Mouse (Mus musculus) urinary bladder, postnatal 14 days (tissue): ENCODE data around the gene H60b.
"Not testable (repeated sequence)": the region's sequence is repeated elsewhere in the genome, so short reads cannot be mapped to it uniquely, and the experiment has no call there.

Source experiments
- DNase-seq: peaks from one replicate; pipeline ENCODE4 v3.0.0; 2021; ENCODE audit warnings: low spot score

H60b gene

DNA sequence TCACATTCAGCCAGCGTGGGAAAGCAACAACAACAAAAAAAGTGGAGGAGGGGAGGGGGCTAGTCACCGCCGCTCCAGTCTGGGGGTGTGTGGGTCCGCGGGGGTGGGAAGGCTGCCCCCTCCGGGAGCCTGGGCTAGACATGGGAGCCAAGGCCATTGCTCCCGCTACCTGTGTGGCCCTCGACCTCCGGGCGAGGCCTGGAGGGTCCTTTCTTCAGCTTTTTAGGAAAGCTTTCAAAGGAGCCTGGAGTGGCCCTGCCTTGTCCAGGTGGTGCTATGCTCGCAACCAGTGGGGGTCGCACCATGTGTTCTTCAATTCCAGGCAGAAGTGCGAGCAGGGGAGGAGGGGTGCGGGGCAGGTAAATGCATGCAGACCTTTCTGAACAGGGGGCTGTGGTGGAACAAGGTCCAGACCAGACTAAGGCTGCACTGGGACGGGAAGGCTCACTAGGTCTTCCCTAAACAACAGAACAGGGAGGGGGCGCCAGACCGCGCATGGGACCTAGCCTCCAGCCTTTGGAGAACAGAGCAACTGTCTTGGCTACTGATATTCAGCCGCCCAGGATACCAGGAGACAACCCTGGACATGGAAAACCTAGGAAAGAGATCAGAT lies 116.2 kb downstream of the H60b start:
- no peak for DNase-seq

DNA sequence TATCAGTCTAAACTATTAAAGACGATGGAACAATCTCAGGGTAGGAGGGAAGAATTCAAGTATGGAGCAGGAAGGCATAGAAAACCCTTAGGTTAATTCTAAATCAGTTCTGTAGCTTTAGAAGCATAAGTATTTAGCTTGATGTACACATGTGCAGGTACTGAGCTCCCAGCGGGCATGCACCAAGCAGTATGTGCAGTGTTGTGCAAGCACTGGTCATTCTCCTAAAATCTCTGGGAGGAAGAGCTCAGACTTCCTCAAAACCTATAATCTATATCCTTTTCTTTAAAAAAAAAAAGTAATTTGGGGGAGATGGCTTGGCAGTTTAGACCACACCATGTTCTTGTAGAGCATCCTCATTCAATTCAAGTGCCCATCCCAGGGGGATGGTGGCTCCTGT lies 120.1 kb downstream of the H60b start:
- DNase-seq = not testable (repeated sequence)

DNA sequence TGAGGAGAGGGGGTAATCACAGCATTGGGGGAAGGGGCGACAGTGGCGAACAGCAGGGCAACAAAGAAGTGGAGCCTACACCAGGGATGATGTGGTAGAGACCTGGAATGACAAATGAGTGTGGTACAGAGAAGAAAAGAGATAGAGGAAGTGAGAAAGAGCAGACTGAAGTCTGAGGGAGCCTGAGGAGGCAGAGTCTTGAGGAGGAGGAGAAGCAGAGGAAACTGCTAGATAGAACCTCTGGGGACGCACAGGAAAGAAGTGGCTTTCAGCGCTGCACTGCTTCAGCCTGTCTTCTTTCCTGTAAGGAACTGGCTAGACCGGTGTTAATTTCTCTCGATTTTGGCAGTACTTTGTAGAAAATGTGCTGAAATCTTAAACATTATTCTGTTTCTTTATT lies 124.4 kb downstream of the H60b start:
- no peak for DNase-seq

DNA sequence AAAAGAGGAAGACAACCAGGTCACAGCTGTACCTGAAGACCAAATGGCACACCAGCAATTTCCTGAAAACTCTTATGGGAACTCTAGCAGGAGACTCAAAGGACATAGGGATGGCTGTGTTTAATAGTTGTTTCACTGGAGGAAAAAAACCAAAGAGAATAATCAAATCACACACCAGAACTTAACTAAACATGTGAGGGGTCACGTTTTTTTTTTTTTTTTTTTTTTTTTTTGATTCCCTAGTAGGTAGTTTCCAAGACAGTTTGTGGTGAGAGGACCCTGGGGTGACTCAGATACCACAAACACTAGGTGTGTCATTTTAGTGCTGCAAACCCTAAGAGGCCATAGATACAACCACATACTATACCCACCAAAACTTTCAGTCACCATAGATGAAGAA lies 137.3 kb downstream of the H60b start:
- DNase-seq = no peak

DNA sequence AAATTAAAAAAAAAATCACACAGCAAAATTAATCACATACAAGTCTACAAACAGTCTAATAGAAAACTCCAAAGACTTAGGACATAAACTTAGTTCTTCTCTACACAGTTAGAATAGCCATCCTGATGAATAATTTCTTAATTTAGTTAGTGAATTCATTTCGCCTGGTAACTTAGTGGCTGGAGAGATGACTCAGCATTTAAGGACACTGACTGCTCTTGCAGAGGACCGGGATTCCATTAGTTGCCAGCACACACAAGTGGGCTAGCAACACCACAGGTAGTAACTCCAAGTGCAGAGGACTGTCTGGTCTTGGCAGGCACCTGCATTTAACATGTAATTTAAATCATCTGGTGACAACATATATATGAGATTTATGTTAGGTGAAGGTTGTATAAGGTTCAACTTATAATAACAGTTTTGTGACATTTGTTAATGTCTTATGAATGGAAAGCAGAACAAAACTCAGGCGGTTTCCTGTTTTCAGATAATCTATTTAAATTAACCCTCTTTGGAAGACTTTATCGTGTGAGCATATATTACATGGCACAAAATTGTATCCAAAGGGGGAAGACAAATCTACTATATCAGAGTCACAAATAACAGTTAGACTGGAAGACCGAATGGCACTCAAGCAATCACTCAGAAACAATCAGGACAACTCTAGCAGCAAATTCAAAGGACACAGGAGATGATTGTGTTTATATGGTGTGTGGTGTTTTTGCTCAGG lies 138.8 kb downstream of the H60b start:
- DNase-seq = no peak

DNA sequence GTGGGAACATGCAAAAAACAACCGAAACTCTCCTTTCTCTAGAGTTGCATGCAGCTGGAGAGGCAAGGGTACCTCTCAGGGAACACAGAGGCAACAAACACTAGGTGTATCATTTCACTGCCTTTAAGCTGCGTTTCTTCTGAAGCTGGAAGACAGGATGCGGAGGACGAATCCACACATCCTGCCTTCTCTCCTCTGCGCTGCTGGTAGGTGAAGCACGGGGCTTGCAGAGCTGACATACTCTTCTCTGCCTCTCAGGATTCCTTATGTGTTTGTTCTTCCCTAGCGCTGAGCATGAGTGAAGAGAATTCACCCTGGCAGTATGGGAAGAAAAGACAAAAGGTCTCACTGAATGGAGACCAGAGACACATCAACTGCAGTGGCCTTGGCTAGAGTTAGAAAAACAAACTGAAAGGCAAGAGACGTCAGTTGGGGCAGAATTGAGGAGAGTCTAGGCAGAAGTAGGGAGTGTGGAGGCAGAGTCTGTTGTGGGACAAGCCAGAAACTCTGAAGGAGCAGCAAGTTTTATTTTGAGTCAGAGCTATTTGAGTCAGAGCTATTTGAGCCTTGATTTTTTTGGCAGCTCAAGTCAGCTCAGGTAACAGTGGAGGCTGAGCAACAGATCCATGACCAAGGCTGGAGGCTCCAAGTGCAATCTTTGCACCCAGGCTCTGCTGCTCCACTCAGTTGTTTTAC lies 139.5 kb downstream of the H60b start:
- no peak for DNase-seq

DNA sequence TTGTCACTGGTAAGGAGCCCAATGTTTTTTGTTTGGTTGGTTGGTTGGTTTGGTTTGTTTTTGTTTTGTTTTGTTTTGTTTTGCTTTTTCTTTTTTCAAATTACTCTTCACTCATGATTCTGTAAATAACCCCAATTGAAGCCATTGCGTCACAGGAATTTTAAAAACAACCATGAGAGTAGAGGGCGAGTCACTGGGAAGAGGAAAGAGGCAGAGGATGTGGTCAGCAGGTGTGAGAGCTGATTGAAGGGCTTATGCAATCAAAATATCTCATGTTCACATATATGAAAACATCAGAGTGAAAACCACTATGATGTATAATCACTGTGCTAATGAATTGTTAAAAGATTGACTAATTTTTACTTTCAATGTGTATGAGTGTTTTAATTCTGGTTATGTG lies 140.9 kb downstream of the H60b start:
- no peak for DNase-seq

DNA sequence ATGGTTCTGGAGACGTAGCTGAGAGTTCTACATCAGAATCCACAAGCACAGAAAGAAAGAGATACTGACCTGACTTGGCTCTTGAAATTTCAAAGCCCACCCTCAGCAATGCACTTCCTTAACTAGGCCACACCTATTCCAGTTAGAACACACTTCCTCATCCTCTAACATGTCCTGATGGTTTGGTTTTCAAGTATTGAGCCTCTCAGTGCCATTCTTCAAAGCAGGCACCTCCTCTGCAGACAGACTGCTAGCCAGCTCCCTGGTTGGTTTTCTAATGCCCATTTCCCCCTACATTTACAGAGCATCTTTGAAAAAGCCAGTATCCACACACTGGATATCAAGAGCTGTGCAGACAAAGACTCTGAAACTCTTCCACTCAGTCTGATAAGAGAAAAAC lies 143.3 kb downstream of the H60b start:
- DNase-seq = no peak

DNA sequence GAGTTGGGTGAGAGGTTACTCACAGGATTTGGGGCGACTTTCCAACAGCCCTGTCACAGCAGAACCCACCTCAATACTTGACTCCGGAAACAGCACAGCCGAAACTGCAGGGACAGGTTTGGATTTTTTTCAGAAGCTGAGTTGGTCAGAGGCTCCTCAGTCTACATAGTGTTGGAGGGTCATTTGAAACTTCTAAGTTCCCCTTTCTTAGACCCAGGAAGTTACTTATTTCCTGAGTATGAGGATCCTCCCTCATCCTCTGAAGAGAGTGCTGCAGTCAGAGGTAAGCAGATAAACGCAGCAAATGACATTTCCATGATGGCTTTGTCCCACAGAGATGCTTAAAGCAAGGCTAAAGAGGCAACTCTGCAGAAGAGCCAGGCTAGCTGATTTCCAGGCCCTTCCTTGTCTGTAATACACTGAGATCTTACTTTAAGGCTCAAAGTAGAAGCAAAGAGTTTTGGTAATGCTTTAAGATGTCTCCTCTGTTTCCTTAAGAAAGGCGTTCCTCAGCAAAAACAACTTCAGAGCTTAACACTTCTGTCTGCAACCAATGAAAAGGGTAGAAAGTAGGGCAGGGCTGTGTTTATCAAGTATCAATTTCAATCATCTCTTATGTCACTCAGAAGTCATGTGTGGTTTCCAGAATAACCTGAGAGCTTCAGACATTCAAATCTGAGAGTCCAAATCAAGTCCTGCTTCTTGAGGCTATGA lies 144.1 kb downstream of the H60b start:
- no peak for DNase-seq

DNA sequence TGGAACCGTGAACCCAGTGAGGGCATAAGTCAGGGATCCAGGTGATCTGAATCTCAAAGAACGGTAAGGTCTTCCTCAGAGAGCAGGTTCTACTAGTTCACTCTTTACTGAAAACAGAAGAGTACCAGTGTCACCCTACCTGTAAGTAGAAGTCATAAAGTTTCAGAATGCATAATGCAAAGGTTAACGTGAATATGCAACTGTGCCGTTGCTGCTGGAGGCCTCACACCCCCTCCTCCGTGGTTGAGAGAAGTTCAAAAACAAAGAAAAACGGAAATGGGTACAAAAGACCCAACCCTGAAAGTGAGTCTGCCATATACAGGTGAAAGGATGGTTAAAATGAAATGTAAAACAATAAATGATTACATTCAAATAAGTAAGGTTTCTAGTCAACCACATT lies 145.3 kb downstream of the H60b start:
- no peak for DNase-seq

DNA sequence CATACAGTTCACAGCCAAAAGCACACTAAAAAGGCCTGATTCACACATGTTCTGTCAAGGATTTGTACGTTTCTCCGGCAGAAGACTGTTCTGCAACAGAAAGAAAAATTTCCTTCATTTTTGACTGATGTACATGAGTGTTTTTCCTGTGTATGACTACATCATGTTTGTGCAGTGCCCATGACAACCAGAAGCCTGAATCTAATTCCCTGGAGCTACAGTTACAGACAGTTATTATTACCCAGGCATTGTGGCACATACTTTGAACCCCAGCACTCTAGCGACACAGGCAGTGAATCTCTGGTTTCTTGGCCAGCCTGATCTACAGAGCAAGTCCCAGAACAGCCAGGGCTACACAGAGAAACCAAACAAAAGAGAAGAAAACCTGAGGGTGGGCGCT lies 147.4 kb downstream of the H60b start:
- DNase-seq = no peak

DNA sequence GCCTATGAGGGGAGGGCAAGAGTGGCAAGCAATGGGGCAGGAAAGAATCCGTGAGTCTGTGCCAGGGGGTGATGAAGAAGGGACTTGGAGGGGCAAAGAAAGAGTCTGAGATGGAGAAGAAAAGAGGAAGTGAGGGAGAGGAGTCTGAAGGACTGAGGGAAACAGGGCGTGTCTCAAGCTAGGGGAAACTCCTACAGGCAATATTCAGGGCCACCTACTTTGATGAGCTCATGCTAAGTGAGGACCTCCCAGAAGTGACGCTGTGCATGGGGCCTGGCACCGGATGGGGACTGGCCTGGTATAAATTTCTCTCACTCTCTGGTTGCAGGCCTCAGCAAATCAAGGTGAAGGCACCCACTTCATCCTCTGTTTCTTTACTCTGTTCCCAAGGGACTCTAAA lies 148.1 kb downstream of the H60b start:
- DNase-seq = no peak

DNA sequence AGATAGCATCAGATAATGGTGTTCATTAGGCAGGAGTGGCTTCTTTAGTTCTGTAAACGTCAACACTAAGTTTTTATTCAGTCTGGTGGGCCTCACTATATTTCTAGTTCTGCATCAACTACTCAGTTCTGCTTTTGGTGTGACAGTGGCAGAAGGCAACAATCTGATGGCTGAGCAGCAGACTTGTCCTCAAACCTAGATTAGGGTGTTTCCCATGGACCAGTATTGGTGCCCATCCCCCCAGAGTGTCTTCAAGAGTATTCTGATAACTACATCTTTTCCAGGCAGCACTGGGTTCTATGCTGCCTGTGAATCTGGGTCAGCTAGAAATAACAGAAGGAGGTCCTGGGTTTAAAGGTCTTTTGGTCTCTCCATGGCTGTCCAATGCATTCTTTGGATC lies 149.8 kb downstream of the H60b start:
- DNase-seq = no peak

DNA sequence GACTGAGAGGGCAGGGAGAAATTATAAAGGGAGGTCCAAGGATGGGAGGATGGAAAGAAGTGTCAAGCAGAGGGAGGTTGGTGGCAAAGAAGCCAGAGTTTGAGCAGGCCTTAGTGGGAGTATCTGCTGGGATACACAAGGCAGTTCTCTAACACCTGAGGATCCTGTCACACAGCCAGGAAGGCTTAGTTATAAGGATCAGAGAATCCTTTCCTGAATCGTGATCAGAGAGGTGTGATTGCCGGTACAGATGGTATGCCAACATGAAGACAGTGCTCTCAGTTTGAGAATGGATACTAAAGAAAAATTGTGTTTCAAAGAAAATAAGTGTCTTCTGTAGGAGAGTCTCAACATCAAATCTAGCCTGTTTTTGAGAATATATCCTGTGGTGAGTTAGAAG lies 164.5 kb downstream of the H60b start:
- DNase-seq = no peak
